Mouse (Mus musculus) CH12.LX (cell line): ENCODE data around the gene Antxrl.

ENCODE experiments used
- CTCF ChIP-seq, 2 experiments: IDR thresholded peaks in 1 of 2; conservative IDR thresholded peaks in 1 of 2; 2 replicates each; pipeline ENCODE4 v1.5.1; 2011 to 2012; ENCODE audit warnings: low read depth in 2 of 2, low read length in 2 of 2, improper control_type of control experiment in 1 of 2, inconsistent platforms in 1 of 2, mild to moderate bottlenecking in 1 of 2, moderate library complexity in 1 of 2
- HCFC1 ChIP-seq: IDR thresholded peaks from 2 replicates; pipeline ENCODE4 v1.6.1; 2012; ENCODE audit warnings: low read depth, mild to moderate bottlenecking, inconsistent platforms, low read length, improper control_type of control experiment
- MAFK ChIP-seq: IDR thresholded peaks from 2 replicates; pipeline ENCODE4 v1.6.1; 2011; ENCODE audit warnings: low read length, improper control_type of control experiment; ENCODE audit not compliant: insufficient replicate concordance
- POLR2A ChIP-seq: IDR thresholded peaks from 2 replicates; pipeline ENCODE4 v1.6.1; 2011; ENCODE audit warnings: low read depth, mild to moderate bottlenecking, improper control_type of control experiment, low read length
- TCF12 ChIP-seq: IDR thresholded peaks from 2 replicates; pipeline ENCODE4 v1.6.1; 2014; ENCODE audit warnings: low read depth, mild to moderate bottlenecking, inconsistent platforms, low read length, improper control_type of control experiment
- UBTF ChIP-seq: IDR thresholded peaks from 2 replicates; pipeline ENCODE4 v1.6.1; 2012; ENCODE audit warnings: low read depth, mild to moderate bottlenecking, inconsistent platforms, low read length, improper control_type of control experiment, moderate library complexity
- ZNF384 ChIP-seq: IDR thresholded peaks from 2 replicates; pipeline ENCODE4 v1.6.1; 2012; ENCODE audit warnings: low read depth, low read length, improper control_type of control experiment, inconsistent platforms

GRCm38 (mm10) chr14:34052516-34052915 is at the start of gene Antxrl:
- TF ChIP-seq TCF12, result no peak
- no peak for TF ChIP-seq MAFK
- no peak for TF ChIP-seq HCFC1
- no peak for TF ChIP-seq CTCF (conservative IDR thresholded peaks at IDR 0.05 in 1 of 2, IDR thresholded peaks at IDR 0.05 in 1 of 2; ENCODE audit: low read depth in 2 of 2, low read length in 2 of 2)
- no peak for TF ChIP-seq ZNF384
- no peak for TF ChIP-seq POLR2A
- TF ChIP-seq UBTF, result no peak
